ENCODE assay signal across 27 mouse cellular contexts in the genomic region with DNA sequence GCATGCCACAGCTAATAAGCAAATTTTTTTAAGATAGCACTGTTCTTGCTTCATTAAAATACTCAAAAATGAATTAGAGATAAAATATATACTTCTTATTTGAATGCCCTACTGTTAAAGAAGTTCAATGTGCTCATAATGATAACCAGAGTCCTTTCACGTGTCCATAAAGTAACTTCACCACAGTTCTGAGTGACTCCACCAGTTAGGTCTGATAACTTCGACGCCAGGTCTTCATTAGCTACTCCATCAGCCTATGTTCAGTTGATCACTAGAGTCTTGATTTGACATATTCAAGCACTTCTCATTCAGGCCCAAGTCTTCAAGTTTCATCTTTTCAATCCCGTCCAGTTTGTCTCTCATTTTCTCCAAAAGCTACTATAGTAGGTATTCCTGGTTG.
"Had no signal": no experiment of that assay in that cellular context is flagged by ENCODE, and none has a peak within 500 bp of the region (broad histone marks: within the 10 kb centered on the region; RNA-seq: fewer than 3 reads in every experiment).

No protein-coding gene starts in this region.

- H3K36me3 ChIP-seq: embryonic facial prominence, embryonic 10.5 days; embryonic facial prominence, embryonic 12.5 days; embryonic facial prominence, embryonic 13.5 days; embryonic facial prominence, embryonic 15.5 days; forebrain, embryonic 12.5 days; forebrain, embryonic 15.5 days had no signal

- H3K27me3 ChIP-seq: embryonic facial prominence, embryonic 12.5 days; embryonic facial prominence, embryonic 13.5 days; embryonic facial prominence, embryonic 15.5 days; forebrain, embryonic 12.5 days; forebrain, embryonic 13.5 days; forebrain, embryonic 15.5 days had no signal

- DNase-seq: cerebellum, adult 8-10 months; cerebellum, adult 9-10 months; cerebellum, adult 9-11 months; cerebellum, postnatal 10 days; cerebellum, postnatal 14 days; cerebellum, postnatal 25 days; cerebellum, postnatal 36 days; embryo, embryonic 11 days; forebrain, postnatal 0 days; gastrocnemius, adult 2 months; gastrocnemius, postnatal 10 days; gastrocnemius, postnatal 14 days; gastrocnemius, postnatal 25 days; gastrocnemius, postnatal 36 days; heart, adult 11 months; heart, adult 18-20 months; heart, adult 2 months had no signal

- H3K9me3 ChIP-seq: embryonic facial prominence, embryonic 10.5 days; embryonic facial prominence, embryonic 12.5 days; embryonic facial prominence, embryonic 13.5 days; embryonic facial prominence, embryonic 15.5 days; forebrain, embryonic 12.5 days; forebrain, embryonic 13.5 days; forebrain, embryonic 15.5 days had no signal

- H3K27ac ChIP-seq: embryonic facial prominence, embryonic 10.5 days; embryonic facial prominence, embryonic 12.5 days; embryonic facial prominence, embryonic 13.5 days; embryonic facial prominence, embryonic 15.5 days; forebrain, embryonic 12.5 days; forebrain, embryonic 13.5 days; forebrain, embryonic 15.5 days; gastrocnemius, adult 2 months; heart, adult 2 months had no signal

- H3K4me3 ChIP-seq: embryonic facial prominence, embryonic 10.5 days; embryonic facial prominence, embryonic 12.5 days; embryonic facial prominence, embryonic 13.5 days; embryonic facial prominence, embryonic 15.5 days; erythroblast, embryonic 14.5 days; forebrain, embryonic 12.5 days; forebrain, embryonic 13.5 days; forebrain, embryonic 15.5 days; gastrocnemius, adult 2 months; heart, adult 2 months had no signal

- H3K4me1 ChIP-seq: embryonic facial prominence, embryonic 10.5 days; embryonic facial prominence, embryonic 12.5 days; embryonic facial prominence, embryonic 15.5 days had no signal

- ATAC-seq: forebrain, embryonic 13.5 days; forebrain, embryonic 14.5 days; forebrain, embryonic 15.5 days; forebrain, embryonic 16.5 days; forebrain, postnatal 0 days had no signal
